Mouse (Mus musculus): ENCODE measurements around the gene Gm10681. TPM values are rescaled to one million over a fixed set of nuclear protein-coding genes. Genes with fewer than 3 reads are reported as not detected.
"Not testable (repeated sequence)": the region's sequence is repeated elsewhere in the genome, so short reads cannot be mapped to it uniquely, and the experiment has no call there.

Gm10681 gene
- total RNA-seq, 1 experiment from 2014 or later: not detected

GRCm38 (mm10) chr3:98524978-98525377 lies 63.6 kb downstream of the Gm10681 start:
- ATAC-seq (replicated peaks; ENCODE audit: insufficient number of reproducible peaks, low FRiP score, low TSS enrichment, poor library complexity, severe bottlenecking): not testable (repeated sequence)

DNA sequence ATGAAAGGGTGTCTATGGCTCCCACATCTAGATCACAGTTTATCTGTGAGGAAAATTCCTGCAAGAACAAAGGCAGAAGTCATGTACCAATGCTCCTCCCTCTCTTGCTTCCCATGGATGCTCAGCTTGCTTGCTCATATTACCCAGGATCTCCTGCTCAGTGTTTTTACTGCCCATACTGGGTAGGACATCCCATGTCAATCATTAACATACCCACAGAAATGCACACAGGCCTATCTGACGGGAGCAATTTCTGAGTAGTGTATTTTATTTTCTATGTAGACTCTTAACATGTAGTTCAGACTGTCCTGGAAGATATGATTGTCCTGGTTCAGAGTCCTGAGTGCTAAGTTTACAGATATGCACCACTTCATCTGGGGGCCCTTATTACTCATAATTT lies 64.1 kb downstream of the Gm10681 start:
- not testable (repeated sequence) for ATAC-seq (replicated peaks; ENCODE audit: insufficient number of reproducible peaks, low FRiP score, low TSS enrichment, poor library complexity, severe bottlenecking)

DNA sequence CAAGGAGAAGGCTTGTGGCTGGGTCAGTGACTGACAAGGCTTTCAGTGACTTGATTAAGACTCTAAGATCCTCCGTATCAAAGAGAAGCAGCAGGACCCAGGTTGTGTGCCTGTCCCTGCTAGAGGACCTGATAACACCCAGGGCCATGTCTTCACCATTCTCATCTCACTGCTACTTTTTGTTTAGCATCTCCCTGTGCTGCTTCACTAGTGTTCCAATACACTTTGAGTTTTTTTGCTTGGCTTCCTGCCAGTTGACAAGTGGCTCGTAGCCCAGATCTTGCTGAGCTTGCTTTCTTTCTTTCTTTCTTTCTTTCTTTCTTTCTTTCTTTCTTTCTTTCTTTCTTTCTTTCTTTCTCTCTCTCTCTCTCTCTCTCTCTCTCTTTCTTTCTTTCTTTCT lies 65.8 kb downstream of the Gm10681 start:
- not testable (repeated sequence) for ATAC-seq (replicated peaks; ENCODE audit: insufficient number of reproducible peaks, low FRiP score, low TSS enrichment, poor library complexity, severe bottlenecking)

GRCm38 (mm10) chr3:98510414-98510813 lies 78.2 kb downstream of the Gm10681 start, which contains the start of gene Hsd3b4:
Gene Hsd3b4, minus strand, starts transcription at chr3:98510514.
- ATAC-seq (replicated peaks; ENCODE audit: insufficient number of reproducible peaks, low FRiP score, low TSS enrichment, poor library complexity, severe bottlenecking): not testable (repeated sequence)

DNA sequence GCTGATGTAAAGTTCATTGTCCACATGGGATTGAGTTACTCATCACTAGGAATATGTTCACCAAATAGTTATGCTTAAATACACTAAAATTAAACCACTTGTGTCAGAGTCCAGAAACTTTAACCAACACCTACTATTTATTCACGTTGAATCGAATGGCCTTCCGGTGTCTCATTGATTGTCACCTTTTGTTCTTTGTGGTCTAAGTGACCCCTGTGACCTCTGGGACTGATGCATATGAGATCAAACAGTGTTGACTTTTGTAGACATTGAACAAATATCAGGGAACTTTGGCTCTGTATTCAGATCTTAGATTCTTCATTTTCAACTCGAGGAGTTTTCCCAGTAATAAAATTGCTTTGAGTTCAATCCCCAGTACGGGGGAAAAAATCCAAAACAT lies 81.4 kb downstream of the Gm10681 start:
- not testable (repeated sequence) for ATAC-seq (replicated peaks; ENCODE audit: insufficient number of reproducible peaks, low FRiP score, low TSS enrichment, poor library complexity, severe bottlenecking)

Other genes starting within 250 kb of the Gm10681 start
- 9.0 to 54.0 TPM (median 33.0 TPM) in 3 replicates for gene Phgdh, start 248.8 kb downstream of the Gm10681 start, total RNA-seq (2017)
- gene Zfp697, start 206.3 kb downstream of the Gm10681 start, total RNA-seq (2017): not detected in 3 replicates
- not detected in 3 replicates for gene Gm4450, start 131.7 kb downstream of the Gm10681 start, total RNA-seq (2017)
- gene Hsd3b4, start 78.3 kb downstream of the Gm10681 start, total RNA-seq (2017): not detected in 3 replicates
- gene Hsd3b5, start 41.4 kb upstream of the Gm10681 start, total RNA-seq (2017): not detected in 3 replicates
- gene Hsd3b2, start 135.7 kb upstream of the Gm10681 start, total RNA-seq (2017): not detected in 3 replicates
- not detected in 3 replicates for gene Hsd3b3, start 174.3 kb upstream of the Gm10681 start, total RNA-seq (2017)
- gene Hsd3b6, start 225.6 kb upstream of the Gm10681 start, total RNA-seq (2017): not detected in 3 replicates